Mouse (Mus musculus) G1E-ER4 (cell line): ENCODE data around the gene Gsta1. TPM values are rescaled to one million over a fixed set of nuclear protein-coding genes. Genes with fewer than 3 reads are reported as not detected.
A peak's percentile ranks its signal among the peaks of the same experiment; 100 is the strongest.
"Not testable (repeated sequence)": the region's sequence is repeated elsewhere in the genome, so short reads cannot be mapped to it uniquely, and the experiment has no call there.

Experiments used
- GATA1 ChIP-seq: IDR thresholded peaks from one replicate; pipeline ENCODE4 v1.8.0; 2012; ENCODE audit warnings: low read length, inconsistent platforms
- polyA plus RNA-seq: library from polyadenylated mRNA; stranded (reverse); fragments of >175 nt; gene quantifications from 2 replicates; pipeline ENCODE4 v1.2.3, GENCODE M21; 2012

Gene Gsta1
- polyA plus RNA-seq = not detected in 2 replicates

GRCm38 (mm10) chr9:78230461-78230860 is at the start of gene Gsta1:
Gene Gsta1, plus strand, starts transcription at chr9:78230656.
- TF ChIP-seq GATA1 = not testable (repeated sequence)

DNA sequence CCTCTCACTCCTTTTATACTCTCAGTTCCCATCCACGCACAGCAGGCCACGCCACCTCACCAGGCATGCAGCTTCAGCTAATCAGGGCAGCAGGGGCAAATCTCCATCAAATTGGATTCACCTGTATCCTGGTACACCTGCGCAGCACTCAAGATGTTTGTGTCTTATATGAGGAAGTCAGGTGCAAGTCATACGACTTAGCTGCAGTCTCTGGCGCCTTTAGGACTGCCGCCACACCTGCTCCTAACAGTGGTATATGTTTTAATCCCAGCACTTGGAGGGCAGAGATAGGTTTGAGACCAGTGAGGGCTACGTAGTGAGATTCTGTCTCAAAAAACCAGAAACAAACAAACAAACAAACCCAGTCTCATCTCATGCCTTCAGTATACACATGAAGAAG is 48.0 kb upstream of the Gsta1 start, which contains the start of gene Gsta4:
Gene Gsta4 (plus strand): TSS at position 301 of the 400 bp plus-strand sequence.
- TF ChIP-seq GATA1 = not testable (repeated sequence)

GRCm38 (mm10) chr9:78185686-78186085 is 44.8 kb upstream of the Gsta1 start:
- TF ChIP-seq GATA1 = no peak

DNA sequence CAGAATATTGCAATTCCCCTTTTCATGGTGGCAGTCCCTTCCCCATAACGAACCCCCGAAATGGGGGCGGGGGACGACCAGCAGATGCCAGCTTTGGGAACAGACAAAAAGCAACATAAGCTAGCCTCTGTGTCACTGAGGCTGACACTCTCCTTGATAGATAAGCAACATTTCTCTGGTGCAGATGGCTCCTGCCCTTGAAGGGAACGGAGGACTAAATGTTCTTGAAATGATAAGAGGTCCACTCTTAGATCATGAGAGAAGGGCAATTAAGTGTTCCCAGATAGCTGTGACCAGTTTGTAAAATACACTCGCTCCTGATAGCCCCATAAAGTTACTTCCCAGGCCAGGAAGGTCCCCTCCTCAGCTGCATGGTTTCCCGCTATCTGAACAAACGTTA is 41.5 kb upstream of the Gsta1 start:
- peak; percentile 23 for TF ChIP-seq GATA1

GRCm38 (mm10) chr9:78190651-78191634 is 39.5 kb upstream of the Gsta1 start:
- TF ChIP-seq GATA1 = no peak

DNA sequence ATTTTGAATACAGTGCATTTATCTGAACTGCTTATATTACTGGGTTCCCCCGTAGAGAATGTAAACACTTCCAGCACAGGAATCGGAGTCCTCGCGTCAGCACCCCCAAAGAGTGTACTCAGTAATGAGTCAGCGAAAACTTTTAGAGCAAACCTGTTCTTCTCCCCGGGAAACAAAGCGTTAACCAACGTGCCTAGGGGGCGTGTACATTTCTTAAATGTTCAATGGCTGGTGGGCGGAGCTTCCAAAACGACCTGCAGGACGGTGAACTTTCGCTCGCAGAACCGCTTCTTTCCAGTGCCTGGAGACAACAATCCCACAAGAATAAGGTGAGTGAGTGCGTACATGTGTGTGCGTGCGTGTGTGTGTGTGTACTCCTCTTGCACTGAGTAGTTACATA is 38.7 kb upstream of the Gsta1 start:
- TF ChIP-seq GATA1 = no peak

GRCm38 (mm10) chr9:78193902-78194597 is 36.4 kb upstream of the Gsta1 start:
- TF ChIP-seq GATA1 = no peak

- no peak for TF ChIP-seq GATA1
These were observed 35.4 kb upstream of the Gsta1 start for GRCm38 (mm10) chr9:78195034-78195433.

- TF ChIP-seq GATA1 = no peak
These were observed 32.7 kb upstream of the Gsta1 start for GRCm38 (mm10) chr9:78197801-78198200.

- TF ChIP-seq GATA1 = no peak
These were observed 26.3 kb upstream of the Gsta1 start for GRCm38 (mm10) chr9:78204194-78204593.

- no peak for TF ChIP-seq GATA1
These were observed 21.5 kb upstream of the Gsta1 start for GRCm38 (mm10) chr9:78208956-78209355.

DNA sequence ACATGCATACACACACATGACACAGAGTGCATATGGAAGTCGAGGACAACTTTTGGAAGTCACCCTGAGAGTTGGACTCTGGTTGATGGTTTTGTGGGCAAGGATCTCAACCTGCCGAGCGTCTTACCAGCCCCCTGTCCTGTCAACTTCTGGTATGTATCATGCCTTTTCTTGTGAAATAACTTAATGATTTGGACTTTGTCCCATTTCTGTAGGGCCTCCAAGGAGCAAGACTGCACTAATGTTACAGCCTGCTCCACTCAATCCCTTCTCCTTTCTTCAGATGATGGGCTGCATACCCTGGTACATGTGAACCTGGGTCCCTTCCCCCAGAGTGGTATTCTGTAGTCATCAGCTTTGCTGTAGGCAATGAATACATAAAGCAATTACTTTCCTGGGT is 20.4 kb upstream of the Gsta1 start:
- no peak for TF ChIP-seq GATA1

DNA sequence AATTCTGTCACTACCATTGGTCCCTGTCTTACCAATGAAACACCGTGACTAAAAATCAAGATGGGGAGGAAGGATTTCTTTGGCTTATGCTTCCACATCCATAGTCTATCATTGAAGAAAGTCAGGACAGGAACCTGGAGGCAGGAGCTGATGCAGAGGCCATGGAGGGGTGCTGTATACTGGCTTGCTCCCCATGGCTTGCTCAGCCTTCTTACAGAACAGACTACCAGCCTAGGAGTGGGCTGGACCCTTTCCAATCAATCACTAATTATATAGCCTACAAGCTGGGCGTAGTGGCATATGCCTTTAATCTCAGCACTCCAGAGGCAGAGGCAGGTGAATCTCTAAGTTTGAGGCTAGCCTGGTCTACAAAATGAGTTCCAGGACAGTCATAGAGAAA is 19.6 kb upstream of the Gsta1 start:
- no peak for TF ChIP-seq GATA1

DNA sequence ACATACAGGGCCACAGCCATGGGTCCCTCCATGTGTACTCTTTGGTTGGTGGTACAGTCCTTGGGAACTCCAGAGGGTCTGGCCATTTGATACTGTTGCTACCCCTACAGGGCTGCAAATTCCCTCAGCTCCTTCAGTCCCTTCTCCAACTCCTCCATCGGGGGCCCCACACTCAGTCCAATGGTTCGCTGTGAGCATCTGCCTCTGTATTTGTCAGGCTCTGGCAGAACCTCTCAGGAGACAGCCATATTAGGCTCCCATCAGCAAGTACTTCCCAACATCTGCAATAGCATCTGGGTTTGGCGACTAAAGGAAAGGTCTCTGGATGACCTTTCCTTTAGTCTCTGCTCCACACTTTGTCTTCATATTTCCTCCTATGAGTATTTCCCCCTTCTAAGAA is 18.9 kb upstream of the Gsta1 start:
- no peak for TF ChIP-seq GATA1

GRCm38 (mm10) chr9:78212341-78213049 is 18.0 kb upstream of the Gsta1 start:
- no peak for TF ChIP-seq GATA1

DNA sequence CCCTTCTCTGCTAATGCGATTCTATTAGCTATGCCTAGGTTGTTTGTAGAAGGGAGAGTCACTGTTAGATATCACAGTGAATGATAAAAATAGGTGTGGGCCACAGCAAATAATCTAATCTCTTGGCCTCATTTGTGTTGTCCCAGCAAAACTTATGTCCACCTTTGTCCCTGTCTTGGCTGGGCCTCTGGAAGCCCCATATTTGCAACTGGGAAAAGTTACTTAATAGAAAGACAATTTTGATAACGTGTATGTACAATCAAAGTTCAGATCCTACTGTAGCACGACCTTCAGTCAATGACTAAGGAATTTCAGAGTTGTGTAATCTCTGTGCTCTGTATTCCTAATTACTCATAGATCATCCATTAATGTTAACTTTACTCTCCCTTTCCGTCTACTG is 13.4 kb upstream of the Gsta1 start:
- TF ChIP-seq GATA1 = no peak

GRCm38 (mm10) chr9:78222616-78223015 is 7.8 kb upstream of the Gsta1 start:
- no peak for TF ChIP-seq GATA1
